Mouse (Mus musculus) cortical plate, adult 2 months (tissue): ENCODE data around the gene Sipa1.

ENCODE experiments used
- CTCF ChIP-seq: fragments of 200-500 bp; IDR thresholded peaks from 2 replicates; pipeline ENCODE4 v1.5.1; 2011; ENCODE audit warnings: mild to moderate bottlenecking, control low read depth, low read length; ENCODE audit not compliant: insufficient read depth; ENCODE audit errors: extremely low read depth
- POLR2A ChIP-seq: fragments of 200-500 bp; IDR thresholded peaks from 2 replicates; pipeline ENCODE4 v1.6.1; 2011; ENCODE audit warnings: mild to moderate bottlenecking, low read length, control low read depth; ENCODE audit not compliant: insufficient read depth; ENCODE audit errors: extremely low read depth

DNA sequence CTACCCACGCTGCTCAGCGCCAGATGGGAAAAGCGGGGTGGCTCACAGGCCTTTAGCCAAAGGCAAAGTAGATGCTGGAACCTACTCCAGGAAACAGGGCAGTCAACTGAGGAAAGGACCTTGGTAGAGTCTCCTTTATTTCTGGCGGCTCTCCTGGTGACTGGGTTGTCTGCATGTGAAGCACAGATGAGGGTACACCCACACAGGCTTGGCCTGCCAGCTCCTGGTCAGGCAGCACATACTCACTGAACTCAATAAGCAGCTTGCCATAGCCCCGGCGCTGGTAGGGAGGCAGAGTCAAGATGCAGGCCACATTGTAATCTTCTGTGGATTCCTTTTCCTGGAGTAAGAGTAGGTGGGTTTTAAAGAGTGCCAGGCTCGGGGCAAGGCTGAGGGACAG, 58.4 kb downstream of the Sipa1 start:
- TF ChIP-seq CTCF (no peak), POLR2A (no peak)
